Mouse (Mus musculus) cerebellum, adult 8-10 months (tissue): Measurements from ENCODE around the gene Naa38.

Experiments used
- DNase-seq: peaks from one replicate; pipeline ENCODE4 v3.0.0; 2022

The Naa38 gene

DNA sequence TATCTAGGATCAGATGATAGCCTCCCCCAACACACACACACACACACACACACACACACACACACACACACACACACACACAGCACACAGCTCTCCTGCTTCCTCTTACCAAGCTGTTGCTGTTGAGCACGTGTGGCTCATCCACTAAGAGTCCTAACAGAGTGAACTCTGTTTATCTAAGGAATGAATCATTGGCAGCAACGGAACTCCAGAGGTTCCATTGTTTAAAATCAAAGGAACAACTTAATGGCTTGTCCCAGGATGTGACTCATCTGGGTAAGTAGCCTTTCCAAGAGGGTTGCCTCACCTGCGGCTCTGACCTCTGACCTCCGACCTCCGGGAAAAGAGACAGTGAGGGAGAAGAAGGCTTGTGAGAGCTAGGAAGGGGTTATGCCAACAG lies 48.0 kb downstream of the Naa38 start:
- DNase-seq = no peak
